Mouse (Mus musculus): ENCODE measurements at regions not wholly inside any gene's neighbourhood (a gene's known extent, or its start where the extent isn't known, plus 50 kb on each side); places are given as distances from the start of the nearest gene placed in this dataset.

DNA sequence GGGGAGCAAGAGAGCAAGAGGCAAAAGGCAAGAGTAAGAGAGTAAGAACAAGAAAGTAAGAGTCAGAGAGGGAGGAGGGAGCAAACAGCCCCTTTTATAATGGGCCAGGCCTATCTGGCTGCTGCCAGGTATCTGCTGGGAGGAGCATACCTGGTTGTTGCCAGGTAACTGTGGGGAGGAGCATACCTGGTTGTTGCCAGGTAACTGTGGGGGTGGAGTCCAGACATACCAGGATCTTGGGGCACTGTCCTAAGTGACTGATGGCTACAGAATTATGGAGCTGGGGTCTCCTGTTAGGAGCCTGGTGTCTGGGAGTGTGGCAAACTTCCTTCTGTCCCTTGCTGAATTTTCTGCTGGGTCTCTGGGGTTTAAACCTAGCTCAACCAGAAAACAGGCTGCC lies 469.8 kb upstream of the Syt1 start:
- no peak for DNase-seq (ENCODE audit: low spot score)

DNA sequence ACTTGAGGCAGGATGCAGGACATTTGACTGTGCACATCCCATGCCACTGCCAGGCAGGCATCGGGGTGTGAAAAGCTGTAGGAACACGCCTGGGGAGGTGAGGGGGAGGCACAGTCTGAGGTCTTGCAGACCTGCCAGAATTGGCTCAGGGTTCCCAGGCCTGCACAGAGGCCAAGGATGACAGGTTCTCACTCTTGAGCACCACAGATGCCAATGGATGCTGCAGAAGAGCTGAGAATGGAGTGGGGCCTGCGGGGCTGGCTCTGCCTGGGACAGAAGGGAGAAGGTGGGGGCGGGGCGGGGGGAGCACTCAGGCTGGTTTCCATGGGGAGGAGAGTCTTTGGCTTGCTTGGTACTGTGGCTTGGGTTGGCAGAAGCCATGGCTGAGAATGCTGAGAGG lies 469.2 kb upstream of the Syt1 start:
- no peak for DNase-seq (ENCODE audit: low spot score)

DNA sequence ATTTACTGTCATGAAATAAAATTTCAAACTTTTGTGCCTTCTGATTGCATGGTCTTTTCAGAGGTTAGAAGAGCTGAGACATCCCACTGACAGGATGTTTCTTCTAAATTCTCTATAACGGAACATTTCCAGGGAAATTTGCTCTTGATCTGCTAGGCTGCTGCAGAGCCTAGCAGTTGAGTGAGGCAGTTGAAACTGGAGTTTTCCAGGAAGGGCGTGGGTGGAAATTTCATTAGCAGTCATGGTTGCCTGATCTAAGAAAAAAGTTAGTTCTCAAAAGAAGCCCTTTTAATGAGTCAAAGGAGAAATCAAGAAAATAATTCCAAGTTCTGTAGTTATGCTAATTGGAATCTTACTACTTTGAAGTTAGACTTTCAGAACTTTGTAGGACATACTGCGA lies 455.7 kb upstream of the Syt1 start:
- DNase-seq (ENCODE audit: low spot score) = no peak

DNA sequence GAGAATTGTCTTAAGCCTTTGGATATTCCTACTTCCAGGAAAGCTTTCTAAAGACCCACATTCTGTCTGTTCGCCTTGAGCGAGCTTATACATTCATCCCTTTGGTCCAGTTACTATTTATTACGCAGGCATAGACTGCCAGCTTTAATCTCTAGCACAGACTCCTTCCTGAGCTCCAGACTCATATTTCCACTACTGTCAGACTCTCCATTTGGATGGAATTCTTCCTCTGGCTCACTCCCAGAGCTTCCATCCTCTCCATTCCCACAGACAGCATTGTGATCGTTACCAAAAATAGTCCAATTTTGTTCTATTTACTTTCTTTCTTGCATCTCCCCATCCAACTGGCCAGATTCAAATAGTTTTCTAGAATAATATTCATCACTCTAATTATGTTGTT lies 420.3 kb upstream of the Syt1 start:
- DNase-seq (ENCODE audit: low spot score) = no peak

DNA sequence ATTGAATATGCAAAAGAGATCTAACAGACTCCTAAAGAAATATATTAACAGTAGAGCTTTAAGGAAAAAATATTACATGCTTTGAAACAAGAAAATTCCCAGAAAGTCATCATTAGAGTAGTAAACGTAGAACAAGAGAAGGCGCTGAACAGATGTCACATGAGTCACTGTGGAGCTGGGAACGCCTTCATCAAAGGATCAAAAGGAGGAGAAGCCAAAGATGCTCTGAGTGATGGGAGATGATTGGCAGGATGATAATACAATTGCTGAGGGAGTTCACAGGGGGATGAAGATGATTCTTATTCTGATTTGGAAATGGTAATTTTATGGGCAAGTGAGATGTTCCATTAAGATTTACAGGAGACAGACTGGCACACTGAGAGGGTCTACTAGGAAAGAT lies 417.1 kb upstream of the Syt1 start:
- no peak for DNase-seq (ENCODE audit: low spot score)

DNA sequence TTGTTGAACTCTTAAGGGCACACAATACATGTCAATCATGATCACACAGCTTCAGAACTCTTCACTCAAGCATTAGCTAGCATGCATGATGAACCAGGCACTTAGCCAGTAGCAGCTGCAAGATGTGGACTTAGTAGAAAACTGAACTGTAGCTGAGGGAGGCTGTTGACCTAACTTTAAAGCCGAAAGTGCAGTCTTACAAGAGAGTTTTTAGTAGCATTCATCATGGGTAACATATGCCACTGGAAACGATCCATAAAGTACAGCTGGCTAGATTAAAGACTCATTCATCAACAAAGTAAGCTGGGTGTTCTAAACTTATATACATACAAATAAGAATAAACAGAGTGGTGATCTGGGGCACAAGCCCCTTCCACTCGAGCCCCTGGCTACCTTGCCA lies 396.2 kb upstream of the Syt1 start:
- no peak for DNase-seq (ENCODE audit: low spot score)

DNA sequence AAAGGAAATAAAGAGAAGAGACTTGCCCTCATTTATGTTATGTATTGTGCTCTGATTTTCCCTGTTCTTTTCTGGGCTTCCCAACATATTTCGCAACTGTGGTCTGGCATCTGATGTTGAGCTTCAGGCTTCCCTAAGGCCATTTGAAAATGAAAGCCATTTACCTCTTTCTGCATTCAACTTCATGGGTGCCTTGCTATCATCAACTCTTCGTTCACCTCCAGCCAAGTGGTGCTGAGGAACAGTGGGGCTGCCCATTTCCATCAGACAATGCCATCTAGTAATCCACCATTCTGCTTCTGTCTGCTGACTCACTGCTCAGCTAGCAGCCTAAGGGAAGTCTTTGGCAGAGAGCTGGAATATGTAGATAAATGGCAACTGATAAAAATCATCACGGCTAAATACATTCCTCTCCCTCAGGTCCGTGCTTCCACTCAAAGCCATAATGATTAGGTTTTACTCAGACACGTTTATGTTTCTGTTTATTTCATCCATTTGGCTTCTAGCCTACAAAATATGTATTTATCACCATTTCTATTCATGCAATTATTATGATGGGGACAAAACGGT lies 394.4 kb upstream of the Syt1 start:
- no peak for DNase-seq (ENCODE audit: low spot score)

DNA sequence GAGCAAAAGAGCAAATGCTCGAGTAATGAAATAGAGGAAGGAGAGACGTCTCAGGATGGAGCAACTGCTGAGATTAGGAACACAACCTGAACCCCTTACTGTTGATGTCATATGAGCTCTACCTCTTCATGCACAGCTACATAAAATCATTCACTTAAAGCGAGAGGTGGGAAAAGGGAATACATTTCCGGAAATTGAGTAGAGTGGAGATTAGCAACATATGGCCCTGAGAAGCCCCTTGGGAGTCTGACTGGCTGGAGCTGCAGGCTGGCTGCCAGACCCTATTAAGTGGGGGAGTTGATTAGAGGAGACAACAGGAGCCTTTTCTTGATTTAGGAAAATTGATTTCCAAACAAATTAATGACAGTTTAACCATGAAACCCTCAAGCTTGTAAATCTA lies 373.0 kb upstream of the Syt1 start:
- no peak for DNase-seq (ENCODE audit: low spot score)

DNA sequence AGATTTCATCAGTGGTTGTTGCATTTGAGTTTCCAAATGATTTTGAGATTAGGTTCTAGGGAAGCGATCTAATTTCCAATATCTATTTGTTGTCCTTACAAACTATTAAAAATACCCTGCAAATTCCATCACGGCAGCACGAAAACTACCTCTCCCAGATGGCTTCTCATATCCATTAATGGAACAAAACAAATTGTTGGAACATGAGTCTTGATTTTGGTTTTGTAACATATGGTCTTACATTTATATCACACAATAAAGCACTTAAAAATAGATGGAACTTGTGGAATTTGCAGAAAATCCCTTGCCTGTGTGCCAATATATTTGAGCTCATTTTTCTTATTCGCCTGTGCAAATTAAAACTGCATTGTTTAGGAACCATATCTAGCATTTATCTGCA lies 368.1 kb upstream of the Syt1 start:
- DNase-seq (ENCODE audit: low spot score) = no peak

DNA sequence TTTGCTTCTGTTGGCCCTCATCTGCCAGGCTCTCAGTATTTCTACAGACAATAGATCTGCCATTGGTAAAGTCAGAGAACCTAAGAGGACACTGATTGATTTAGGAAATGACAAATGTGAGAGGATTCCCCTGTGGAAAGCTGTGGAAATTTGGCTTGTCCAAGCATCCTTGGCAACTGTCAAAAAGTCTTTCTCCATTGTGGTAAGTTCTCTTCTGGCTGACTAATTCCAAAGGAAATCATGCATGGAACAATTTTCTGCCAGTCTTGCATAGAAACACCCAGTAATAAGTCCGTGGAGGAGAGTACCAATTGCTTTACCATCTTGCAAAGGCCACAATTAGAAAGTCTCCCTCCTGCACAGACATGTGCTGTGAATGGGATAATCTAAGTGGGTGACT lies 349.4 kb upstream of the Syt1 start:
- DNase-seq (ENCODE audit: low spot score) = no peak

DNA sequence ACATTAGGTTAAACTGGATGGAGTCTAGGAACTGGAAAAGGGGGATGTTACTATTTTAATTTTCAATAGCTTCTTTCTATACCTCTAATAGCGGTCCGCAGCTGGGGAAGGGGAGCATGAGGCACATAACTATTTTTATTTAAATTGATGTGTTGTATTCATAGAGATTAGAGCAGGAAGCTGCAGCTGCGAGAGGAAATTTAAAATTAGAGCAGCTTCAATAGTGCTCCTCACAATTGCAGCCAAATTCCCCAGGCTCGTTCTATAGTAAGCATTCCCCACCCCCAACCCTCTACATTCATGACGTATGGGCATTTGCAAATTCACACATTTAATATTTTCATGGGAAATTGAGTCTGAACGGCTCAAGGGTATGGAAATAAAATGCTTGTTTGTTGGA lies 348.0 kb upstream of the Syt1 start:
- no peak for DNase-seq (ENCODE audit: low spot score)

DNA sequence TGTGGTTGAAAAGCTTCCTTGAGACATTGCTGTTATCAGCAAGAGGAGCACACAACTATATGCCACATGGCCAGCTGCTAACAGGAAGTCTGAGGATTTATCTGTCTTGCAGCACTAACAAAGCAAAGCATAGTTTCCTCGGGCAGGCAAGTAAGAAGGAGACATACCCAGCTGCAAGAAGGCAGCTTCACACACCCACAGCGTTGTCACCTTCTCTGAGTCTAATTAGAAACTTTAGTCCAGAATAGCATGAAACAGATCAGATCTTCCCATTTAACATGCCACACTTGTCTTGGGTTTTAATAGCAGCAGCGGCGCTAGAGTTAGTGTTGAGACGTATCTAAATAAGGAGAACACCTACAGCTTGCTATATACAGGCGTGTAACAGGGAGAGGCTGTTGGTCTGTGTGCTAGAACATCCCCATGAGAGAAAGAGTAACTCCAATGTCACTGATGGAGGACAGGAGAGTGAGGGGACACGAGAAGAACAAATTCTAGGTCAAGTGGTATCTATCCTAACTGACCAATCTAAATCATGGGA lies 322.1 kb upstream of the Syt1 start:
- DNase-seq (ENCODE audit: low spot score) = no peak

DNA sequence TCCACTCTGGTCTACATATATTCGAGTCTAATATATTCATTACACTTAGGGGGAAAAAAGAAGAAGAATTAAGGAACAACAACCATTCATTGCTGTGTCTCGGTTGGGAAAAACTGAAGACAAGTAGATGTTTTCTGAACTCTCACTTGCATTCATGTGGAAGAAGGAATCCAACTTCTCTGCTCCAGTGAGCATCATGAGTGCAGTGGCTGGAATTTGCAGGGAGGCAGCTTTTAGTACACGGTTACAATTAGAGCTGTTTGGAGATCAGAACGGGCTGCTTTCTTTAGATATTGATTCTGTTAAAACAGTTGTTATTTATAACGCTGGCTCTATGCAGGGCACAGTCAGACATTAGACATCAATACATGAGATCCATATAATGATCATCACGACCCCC lies 298.5 kb upstream of the Syt1 start:
- DNase-seq (ENCODE audit: low spot score) = no peak

DNA sequence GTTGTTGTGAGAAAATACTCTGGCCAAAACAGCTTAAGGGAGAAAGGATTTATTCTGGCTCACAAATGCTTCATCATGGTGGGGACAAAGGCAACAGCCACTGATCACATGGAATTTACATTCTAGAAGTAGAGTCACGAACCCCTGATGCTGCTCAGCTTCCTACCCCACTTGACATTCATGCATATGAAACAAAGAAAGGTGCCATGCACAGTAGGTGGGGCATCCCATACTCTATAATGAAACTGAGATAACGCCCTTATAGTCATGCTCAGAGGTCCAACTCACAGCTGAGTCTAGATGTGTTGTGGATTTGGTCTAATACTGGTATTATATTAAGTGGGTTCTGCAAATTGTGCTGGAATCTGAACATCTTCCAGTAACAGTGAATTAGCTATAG lies 289.4 kb upstream of the Syt1 start:
- DNase-seq (ENCODE audit: low spot score) = no peak

DNA sequence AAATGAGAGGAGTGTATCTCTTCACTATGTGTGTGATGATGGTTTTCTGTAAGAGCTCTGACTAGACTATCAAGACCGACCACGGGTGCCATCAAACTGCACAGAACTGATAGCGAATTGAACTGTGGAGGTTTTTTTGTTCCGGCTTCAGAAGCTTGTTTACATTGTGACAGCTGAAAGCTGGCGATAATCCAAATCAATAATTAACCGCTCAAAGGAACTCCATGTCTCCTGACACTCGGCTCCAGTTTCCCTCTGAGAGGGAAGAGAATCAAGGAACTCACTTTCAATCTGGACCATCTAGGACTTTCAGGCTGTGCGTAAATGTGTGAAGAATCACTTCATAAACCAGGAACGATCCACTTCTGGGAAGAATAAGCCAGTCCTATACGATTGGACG lies 289.0 kb upstream of the Syt1 start:
- no peak for DNase-seq (ENCODE audit: low spot score)

DNA sequence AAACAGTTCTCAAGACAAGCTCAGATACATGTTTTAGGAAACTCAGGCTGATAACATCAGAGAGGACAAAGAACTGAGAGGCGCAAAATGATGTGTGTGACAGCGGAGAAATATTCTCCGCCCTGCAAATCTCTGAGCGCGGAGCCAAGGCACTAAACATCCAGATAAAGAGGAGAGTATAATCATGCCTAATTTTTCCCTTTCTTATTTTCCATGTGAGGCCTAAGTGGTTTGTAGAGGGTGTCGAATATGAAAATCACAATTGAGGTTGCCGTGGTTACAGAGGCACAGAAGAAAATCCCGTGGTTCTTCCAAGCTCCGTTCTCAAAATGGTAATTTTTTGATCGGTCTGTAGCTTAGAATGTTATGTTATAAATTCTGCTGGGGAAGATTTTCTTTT lies 272.6 kb upstream of the Syt1 start:
- no peak for DNase-seq (ENCODE audit: low spot score)

DNA sequence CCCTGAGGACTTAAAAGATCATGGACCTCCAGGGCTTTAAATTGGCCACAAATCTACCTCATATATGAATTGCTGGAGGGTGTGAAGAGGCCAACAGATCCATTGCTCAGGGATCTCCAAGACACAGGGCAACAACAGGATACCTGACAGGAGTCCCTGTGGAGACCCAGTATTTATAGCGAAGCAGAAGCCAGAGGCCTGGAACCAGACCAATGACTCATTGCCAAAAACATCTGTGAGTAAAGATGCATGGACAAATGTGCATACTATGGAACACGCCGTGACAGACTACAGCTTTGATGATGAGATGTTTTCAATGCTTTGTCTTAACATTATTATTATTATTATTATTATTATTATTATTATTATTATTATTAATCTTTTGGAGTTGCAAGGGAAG lies 239.0 kb upstream of the Syt1 start:
- DNase-seq (ENCODE audit: low spot score) = no peak

DNA sequence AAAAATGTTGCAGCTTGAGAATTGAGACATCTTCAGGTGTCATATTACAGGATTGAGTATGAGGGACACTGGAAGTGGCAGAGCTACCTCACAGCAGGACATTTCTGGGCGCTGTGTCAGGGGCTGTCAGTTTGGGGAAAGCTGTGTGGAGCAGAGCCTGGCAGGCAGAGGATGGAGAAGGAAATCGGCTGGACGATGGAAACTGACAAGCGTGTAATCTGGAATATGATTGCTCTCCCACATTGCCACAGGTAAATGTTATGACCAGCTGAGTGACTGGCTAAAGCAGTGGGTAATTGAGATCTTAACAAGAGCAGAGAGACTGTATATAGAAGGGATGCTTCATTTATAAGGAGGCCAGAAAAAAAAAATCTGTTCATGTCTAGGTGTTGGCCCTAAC lies 235.5 kb upstream of the Syt1 start:
- DNase-seq (ENCODE audit: low spot score) = no peak

DNA sequence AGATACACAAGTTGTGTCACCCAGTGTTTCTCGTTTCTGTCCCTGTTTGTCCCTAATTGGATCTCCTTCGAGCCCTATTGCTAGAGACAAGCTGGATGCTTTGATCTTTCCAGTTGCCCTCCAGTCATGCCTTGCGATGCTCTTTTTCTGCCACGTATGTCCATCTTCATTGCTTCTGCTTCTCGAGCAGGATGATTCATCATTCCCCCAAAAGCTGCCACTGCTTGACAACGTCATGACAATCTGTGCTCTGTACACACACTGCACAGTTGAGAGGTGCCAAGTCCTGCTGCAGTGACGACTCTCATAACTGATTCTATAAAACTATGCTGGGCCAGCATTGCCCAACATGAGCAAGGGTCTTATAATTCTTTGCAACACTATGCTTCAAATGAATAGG lies 226.2 kb upstream of the Syt1 start:
- DNase-seq (ENCODE audit: low spot score) = no peak

DNA sequence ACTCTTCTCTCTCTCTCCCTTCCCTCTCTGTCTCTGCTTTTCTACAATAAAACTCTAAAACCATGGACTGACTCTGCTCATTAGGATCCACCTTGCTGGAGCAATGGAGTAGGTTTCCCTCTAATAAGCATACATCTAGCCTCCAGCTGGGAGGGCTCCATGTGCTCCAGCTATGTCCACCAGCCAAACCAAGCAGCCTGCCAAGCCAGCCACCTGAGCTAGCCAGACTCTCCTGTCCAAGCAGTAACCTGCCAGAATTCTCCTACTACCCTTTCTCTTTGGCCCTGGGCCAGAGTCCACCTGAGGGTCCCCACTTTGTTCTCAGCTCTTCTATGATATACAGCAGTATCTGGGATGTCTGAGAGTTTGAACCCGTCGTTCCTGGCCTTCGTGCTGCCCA lies 216.2 kb upstream of the Syt1 start:
- DNase-seq (ENCODE audit: low spot score) = no peak

DNA sequence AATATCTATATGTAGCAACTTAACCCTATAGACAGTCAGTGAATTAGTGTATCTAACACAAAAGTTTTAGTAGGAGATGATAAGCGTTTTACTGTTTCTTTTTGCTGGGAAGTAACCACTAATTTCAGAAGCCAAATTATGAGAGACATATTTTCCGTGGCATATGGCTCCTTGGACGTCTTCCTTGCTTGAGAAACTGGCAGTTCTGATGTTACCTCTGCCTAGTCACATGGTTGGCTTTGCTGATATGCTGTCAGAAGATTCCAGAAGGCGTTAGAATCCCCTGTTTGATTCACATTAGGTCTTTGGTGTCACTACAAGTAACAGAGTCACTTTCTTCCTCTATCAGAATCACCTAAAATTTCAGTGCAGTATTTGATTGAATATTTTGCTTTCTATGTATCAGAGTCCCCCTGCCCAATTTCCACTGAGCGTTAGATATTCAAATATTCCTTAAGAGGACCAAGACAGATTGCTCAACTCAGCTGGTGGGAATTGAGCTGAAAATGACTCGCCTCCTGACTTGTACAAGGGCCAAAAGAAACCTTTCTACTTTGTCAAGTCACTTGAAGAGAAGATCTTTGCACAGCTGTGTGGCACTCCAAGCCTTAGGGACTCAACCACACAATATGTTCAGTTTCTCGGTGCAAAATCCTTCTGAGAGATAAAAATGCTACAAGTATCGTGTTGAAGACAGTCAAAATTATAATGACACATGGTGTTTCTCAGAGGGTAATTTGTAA lies 178.2 kb upstream of the Syt1 start:
- no peak for DNase-seq (ENCODE audit: low spot score)

DNA sequence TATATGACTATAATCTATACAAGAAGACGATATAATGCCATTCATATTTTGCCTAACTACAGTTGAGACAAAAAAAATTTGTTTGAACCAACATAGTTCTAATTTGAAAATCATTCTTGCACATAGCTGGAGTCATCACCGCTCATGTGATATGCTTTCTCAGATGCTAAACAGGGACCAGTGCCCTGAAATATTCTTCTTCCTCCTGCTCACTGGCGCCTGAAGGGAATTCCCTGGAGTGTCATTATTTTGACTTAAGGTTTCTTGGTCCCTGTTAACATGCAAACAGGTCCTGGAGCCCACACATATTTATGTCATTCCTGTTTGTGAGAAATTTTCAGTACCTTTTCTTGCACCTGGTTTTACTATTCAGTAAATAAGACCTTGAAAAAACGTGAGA lies 177.5 kb upstream of the Syt1 start:
- DNase-seq (ENCODE audit: low spot score) = no peak

DNA sequence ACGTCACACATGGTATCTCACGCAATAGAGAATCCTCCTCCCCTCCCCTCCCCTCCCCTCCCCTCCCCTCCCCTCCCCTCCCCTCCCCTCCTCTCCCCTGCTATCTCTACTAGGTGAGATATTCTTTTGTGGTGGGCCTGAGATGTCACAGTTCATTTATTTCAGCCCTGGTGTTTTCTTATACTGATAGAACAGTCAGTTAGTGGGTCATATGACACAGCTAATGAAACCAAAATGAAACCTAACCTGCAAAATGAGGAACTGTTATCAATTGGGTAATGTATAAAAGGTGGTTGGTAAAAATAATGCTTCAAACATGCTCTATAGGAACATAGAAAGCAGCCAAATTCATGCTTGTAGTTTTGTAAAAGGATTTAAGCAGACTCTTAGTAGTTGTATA lies 174.5 kb upstream of the Syt1 start:
- no peak for DNase-seq (ENCODE audit: low spot score)

DNA sequence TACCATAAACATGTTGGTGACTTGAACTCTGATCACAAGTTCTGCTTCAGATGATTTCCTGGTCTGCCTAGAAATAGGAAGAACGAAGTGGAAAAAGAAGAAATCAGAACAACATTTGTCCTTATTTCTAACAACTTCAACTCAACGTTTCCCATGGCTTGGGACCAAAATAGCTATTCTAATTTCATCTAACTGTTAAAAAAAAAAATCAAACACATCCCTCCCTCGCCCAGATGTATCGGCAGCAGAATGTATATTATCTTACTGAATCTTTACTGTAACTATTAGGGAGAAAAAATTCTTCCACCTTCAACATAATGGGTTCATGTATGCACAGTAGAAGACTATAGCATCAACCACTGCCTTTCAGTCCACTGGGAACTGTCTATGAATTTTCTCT lies 169.7 kb upstream of the Syt1 start:
- DNase-seq (ENCODE audit: low spot score) = no peak

Measured in testis, postnatal 10 days (tissue).